Mouse (Mus musculus) frontal cortex, adult 2 months (tissue): Measurements from ENCODE around the gene Fstl1. TPM values are rescaled to one million over a fixed set of nuclear protein-coding genes. Genes with fewer than 3 reads are reported as not detected.

Experiments used
- DNase-seq, 2 experiments: peaks; one replicate each; pipeline ENCODE4 v3.0.0; 2022; ENCODE audit warnings: low spot score in 1 of 2; ENCODE audit errors: extremely low spot score in 1 of 2
- polyA plus RNA-seq: library from polyadenylated mRNA; depleted of rRNA; stranded (reverse); fragments of >200 nt; gene quantifications from 2 replicates; pipeline ENCODE4 v1.2.3, GENCODE M21; 2012

Gene Fstl1
- polyA plus RNA-seq, 1 experiment = 23.0 TPM

DNA sequence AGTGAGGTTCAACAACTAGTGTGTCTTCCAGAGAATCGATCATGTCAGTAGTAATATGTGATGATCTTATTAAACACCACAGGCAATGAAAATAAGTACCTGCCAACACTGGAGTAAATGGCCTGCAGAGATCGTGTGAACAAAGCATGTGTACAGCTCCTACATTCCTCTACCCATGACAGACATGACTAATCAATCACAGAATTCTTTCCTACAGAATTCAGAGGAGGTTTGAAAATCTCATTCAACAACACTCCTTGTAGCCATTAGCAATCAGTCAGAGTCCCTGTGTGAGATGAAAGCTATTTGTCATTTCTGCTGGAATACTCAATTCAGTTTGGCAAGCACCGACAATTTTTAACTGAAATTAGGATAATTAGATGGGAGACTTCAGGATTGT lies 7.9 kb downstream of the Fstl1 start:
- DNase-seq = no peak

DNA sequence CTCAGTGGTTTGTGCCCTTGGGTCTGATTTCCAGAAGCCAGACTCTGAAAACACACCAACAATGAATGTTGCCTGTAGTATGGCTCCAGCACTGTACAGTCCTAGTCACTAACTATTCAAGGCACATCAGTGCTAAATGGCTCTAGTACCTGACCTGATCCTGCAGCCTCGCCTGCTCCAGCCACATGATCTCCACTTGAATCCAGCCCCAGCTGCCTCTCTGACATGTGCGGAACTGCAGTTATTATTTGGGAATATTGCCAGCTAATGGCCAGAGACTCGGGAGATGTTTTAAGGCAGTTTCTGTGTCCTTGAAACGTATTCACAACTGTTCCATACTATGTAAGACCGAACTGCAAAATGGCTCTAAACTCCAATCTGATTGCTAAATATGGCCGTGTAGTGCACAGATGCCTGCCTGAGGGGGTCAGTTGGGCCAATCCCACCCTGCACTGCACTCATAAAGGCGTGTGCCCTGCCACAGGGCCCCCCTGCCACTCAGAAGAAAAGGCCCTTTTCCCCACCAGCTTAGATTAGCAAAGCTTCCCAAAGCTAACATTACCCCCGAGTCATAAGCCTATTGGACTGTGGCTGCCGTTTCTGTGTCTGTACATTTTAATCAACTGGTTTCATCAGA lies 11.0 kb downstream of the Fstl1 start:
- DNase-seq = no peak

DNA sequence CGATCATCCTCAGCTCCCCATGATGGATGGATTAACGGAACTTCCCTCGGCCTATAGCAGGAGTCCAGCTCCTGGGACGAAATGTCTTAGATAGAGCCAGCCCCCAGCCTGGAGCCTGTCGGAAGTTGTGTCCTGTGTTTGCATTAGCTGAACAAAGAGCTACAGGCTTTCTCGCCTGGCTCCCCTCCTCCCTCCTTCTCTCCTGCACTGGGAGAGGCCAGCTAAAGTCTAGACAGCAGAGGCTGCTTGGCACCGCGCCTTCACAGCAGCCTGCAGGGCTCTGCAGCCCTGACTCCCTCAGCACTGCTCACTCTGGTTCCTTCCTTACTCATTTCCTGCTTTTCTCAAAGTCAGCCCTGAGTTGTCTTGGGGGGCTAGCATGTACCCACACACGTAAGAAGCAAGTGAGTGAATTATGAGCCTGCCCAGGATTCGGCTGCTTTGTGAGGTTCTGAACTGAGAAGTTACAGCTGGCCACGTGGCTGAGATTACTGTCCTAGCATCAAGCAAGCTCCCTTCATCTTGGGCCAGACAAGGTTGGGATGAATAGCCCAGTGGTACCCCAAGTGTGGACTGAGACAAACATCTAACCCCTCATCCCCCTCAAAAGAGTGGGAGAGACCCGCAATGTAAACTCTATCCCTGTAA lies 11.8 kb downstream of the Fstl1 start:
- DNase-seq = peak in 1 of 2 experiments; percentile 53

DNA sequence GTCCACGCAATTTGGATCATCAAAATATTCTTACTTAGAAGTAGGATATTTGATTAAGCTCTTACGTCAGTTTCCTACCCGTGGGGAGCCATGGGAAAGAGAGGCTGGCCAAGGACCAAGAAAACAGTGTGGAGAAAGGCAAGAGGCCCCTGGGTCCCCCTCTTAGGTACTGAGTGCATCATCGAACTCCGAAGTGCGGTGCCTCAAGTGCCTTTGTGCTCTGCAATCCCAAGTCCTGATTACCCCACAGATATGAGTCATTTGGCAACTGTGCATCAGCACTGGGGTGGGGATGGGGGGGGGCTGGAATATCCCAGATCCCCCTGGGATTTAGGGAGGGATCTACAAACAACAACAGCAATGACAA lies 12.3 kb downstream of the Fstl1 start:
- DNase-seq = no peak

DNA sequence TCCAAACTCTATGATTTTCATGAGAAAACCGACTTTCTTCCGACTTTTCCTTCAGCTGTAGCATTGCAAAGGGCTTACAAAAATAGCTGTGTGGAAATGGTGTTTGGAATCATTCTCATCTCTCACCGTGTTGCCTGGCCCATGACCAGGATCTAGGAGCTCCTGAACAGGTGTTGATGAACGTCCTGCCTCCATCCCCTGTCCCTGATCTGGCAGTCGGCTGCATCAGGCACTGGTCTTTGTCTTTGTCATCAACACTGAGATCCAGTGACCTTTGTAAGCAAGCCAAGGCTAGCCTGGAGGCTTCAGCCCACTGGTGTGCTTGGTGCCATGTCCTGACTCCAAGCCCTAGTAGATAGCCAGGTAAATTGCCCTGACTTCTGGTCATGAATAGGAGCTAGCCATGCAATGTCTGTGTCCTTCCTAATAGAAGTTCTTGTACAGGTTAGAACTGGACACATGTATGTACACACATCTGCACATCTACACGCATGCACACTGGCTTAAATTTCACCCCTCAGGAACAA lies 12.8 kb downstream of the Fstl1 start:
- no peak for DNase-seq

DNA sequence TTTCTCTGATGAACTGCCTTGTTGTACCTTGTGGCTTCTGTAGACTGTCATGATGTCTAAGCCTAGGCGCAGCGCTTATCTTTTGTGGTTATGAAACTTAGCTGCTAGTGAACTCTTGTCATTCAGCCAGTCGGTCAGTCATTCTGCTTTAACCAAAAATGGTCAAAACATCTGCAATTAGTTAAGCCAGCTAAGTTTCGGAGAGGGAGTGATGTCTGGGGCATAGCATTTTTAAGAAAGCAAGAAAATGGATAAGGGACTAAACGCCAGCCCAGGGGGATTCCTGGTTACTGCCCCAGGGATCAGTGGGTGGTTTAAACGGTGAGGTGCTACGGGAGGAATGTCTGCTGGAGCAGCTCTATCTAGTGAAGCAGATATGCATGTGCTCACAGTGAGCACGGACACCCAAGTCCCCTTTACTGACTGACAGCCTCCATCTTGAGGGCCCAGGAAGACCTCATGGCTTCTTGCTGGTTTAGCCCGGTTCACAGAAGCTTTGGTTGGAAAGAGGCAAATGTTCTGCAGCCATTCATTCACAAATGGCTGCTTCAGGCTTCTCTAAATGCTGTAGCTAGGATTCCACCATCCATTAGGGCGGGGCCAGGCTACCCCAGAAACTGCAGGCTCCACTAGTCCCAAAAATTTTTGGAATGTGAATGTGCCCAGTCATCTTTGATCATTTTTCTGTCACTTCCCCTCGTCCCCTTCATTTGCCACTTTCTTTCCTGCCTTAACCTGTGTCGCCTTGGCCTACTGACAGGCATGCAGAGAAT lies 13.5 kb downstream of the Fstl1 start:
- DNase-seq = no peak

DNA sequence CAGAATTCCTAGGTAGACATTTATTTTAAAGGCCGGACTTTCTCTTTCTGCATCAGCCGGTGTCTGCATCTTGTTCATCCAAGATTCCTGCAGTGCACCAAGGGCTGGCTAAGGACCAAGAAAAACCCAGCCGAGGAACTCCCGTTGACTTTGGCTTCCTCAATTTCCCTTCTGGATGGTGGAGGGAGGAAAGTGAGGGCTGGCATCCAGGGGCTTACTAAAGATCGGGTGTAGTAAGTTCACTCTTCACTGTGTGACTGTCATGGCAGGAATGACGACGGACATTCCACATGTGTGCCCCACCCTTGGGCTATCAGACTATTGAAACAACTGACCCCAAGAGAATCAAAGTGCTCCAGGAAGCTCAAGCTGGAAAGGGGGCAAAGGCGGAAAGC lies 14.1 kb downstream of the Fstl1 start:
- DNase-seq = no peak

DNA sequence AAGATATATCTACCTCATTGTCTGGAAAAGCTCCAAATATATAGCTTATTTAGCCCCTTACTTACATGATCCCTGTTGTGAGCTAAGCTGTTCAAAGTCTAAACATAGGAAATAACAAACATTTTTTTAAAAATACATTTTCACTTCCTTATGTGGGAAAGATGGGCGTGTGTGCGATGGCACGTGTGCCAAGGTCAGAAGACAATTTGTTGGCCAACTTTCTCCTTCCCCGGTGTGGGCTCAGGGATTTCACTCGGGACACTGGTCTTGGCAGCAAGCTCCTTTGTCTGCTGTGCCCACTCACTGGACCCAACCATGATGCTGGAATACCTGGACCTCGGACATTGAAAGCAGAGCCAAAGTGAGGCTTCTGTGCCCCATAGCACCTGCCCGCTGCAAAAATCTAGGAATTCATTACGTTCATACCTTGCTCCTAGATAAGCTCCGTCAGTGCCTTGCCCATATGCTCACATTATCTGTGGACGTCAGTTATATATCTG lies 19.0 kb downstream of the Fstl1 start:
- DNase-seq = no peak

DNA sequence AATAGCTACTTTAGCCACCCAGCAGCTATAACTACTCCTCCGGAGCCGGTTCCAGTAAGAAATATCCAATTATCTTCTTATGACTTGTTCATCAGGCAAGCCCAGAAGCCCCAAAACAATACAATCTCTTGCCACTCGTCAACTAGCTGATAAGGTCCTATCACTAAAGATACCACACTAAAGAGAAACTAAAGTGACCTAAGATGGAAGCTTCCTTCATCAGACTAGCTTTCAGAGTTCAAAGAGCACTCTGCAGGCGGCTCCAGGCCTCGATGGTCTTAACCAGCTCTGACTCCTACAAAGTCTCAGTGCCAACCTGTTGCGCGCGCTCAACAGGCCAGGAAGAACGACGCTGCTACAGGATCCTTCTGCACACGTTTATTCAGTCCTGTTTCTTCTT lies 19.6 kb downstream of the Fstl1 start:
- no peak for DNase-seq

DNA sequence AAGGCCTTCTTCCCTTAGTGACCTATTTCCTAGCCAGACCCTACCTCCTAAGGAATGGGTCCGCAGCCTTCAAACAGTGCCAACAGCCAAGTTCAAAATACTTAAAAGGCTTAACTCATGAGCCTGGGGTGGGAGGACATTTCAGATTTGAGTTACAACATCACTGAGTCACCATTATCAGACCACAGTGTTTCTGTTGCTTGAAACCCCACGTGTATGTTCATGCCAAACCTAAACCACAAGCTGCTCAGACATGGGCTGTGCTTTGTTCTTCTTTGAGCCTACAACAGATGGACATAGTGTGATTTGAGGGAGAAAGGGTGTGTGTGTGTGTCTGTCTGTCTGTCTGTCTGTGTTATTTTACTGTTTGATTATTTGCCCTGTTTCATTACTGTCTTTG lies 24.4 kb downstream of the Fstl1 start:
- DNase-seq = no peak

DNA sequence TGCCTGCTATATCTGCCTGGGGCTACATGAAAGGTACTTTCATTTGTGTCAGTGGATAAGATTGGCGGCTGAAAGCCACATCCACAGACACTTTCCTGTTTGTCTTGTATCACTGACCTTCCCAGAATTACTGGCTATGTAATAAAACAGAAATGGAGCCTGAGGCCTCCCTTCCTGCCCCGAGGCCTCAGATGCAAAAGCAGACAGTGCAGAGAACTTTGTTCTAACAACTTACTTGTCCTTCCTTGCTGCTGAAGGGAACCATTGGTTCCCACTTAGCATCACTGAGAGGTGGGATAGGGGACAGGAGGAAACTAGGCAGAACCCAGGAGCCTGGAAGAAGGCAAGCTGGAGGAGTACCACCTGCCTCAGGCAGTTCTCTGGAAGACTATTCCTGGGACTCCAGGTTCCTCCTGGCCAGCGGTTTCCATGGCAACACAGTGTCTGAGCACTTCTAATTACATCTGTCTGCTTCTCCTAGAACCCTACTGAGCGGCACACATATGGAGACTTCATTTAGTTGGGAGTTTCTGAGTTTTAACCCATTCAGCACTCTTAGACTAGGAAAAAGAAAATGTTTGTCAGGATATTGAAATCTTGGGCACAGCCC lies 26.1 kb downstream of the Fstl1 start:
- DNase-seq = peak in 1 of 2 experiments; percentile 73

DNA sequence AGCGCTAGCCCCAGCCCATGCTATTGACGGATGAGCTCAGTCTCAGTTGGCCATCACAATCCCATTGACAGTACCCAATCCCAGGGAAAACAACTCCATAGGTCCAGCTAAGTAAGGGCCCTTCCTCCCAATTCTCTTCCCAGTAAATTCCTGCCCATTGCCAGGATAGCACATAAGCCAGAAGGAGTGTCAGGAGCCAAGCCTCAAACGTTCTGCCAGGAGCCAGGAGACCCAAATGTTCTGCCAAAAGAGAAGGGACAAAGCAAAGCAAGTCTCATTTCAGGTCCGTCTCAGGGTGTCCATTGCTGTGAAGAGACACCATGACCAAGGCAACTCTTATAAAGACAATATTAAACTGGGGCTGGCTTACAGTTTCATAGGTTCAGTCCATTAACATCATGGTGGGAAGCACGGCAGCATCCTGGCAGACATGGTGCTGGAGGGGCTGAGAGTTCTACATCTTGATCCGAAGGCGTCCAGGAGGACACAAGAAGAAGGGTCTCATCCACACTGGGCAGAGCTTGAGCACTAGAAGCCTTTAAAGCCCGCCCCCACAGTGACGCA lies 26.8 kb downstream of the Fstl1 start:
- no peak for DNase-seq

DNA sequence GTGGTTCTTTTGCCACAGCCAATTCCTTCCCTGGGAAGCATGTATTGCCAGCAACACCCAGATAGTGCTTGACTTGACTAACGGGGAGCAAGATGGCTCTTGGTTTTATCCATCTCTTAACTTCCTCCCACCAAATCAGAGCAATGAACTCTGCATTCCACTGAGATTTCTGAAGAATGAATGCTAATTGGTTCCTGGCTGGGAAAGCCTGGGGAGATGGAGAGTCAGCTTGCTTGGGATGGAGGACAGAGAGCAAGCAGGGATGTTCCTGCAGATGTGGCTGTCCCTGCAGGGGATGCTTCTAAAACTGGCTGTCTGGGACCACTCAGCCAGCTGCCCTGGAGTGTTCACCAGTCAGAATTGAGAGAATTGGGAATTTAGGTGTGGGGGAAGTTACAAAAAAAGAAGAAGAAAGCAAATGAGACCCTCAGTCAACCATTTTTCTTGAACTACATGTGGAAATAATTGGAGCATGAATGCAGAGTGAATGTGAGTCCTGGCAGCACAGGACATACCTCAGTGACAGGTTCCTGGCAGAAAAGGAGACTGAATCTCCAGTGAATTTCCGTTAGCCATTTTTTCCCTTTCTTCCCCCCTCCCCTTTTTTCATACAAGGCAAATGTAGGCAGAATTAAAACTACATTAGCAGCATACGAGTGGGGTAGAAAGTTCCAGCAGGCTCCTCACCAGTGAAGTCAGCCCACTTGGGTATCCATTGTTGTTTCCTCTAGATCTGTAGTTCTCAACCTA lies 29.2 kb downstream of the Fstl1 start:
- no peak for DNase-seq

DNA sequence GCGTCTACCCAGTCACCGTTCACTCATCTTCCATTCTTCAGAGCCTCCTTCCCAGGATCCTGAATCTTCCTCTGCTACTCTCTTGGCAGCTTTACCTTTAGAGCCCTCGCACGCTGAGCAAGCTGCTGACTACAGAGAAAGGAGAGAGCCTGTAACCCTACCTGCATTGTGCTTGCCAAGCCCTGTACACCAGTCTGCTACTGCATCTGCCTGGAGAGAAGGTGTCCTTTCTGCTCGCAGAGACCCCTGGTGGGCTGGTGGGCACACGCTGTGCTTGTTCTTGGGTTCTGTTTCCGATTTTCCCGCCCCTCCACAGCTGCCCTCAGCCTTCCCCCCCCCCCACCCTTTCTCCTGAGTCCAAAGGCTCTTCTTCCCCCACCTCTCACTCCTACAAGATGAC lies 30.6 kb downstream of the Fstl1 start:
- DNase-seq = no peak

DNA sequence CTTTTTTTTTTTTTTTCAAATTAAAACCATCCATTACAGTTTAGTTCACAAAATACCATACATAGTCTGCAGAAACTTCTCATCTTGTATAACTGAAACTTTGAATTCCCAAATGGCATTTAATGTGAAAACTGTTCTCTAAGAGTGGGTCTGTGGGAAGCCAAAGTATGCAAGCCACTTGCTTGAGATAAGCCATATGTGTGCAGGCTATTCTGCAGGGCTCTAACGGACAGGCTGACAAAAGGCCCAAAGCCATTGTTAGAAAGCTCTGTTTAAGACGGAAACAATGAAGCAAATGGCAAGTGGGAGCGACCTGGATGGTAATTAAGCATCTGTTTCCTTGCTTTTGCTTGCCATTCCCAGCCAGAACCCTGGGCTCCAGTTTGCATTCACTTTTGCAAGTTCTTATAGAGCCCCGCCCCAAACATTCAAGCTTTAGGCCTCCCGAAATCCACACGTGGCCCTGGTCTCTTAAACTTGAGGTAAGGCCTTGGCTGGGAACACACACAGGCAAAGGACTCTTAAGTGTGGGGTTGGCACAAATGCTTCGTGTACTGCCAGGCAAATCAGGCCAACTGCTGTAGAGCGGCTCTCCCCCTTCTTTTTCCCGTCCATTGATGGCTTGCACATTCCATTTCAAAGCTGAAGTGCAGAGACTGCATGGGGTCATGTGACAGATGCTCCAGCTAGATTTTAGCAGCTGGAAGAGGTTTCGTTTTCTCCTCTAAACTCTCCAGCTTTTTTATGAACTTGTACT lies 32.4 kb downstream of the Fstl1 start:
- no peak for DNase-seq

DNA sequence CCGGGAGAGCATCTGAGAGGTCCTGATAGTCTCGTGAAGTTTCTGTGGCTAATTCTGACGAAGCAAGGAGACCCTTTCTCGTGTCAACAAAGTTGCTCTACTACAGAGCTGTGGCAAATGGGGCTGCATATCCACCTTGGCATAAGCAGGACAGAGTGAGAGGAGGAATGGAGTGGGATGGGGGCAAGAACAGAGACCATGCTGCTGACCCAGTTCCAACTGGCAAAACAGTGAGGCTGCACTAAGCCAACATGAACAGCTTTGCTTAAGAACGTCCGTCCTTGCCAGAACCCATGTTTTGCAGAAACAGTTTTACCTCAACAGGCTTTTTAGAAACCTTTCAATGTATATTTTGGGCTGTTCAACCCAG lies 32.9 kb downstream of the Fstl1 start:
- no peak for DNase-seq

DNA sequence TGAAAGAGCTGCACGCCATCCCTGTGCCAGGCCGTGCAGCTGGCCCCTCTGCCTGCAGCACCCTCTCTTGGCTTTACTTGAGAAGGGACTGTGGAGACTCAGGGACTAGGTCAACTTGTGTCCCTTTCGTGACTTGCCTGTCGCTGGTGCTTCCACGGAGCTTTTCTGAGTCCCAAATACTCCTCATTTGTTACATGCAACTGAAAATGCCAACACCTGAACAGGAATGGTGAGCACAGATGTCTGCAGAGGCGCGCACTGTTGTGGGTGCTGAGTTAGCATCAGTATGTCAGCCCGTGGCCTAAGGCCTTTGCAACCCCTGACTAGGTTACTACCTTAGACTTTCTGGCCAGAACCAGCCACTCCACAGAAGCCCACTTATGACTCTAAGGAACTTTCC lies 35.2 kb downstream of the Fstl1 start:
- DNase-seq = no peak

DNA sequence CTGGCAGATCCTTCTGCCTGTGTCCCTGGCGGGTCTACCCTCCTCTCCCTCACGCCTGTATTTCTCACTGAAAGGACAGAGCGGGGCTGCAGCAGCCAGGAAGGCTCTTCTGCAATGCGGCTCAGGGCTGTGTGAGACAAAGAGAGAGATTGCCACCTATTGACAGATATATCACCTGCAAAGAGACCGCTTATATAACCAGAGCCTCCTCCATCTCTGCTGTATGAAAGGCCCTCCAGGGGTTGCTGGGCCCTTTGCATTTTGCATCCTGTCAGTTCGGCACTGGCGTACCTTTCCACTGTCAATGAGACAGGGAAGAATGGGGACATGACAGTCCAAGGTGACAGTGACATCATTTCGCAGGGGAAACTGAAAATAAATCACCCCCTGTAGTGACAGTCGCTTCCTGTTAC lies 35.8 kb downstream of the Fstl1 start:
- DNase-seq = peak; percentile 59 to 81

DNA sequence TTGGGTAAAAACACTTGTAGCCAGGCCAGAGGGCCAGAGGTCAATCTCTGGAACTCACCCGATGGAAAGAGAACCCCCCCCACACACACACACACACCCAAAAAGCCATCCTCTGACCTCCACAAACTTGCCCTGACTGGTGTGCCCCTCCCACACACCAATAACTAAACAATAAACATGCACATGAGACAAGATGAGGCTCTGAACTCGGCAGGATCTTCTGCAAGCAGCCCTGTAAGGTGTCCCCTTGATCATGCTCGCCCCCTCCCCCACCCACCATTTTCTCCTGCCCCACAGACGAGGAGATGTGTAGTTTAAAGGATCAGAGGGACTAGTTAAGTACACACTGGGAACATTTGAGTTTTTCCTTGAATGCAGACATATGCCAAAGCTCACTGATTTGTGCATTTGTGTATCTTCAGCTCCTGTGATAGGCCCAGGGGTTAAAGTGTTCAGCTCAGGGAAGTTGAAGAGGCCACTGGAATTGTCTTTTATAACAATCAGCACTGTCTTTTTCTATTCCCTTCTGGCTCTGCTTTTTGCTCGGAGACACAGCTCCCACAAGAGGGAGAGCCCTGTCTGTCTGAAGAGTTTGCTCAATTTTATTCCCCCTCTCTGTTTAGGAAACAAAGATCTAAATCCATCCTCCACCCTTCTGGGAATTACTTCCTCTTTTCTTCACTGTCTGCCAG lies 37.2 kb downstream of the Fstl1 start:
- DNase-seq = no peak
